Mouse (Mus musculus): ENCODE results near the gene Spata2.
A peak's percentile ranks its signal among the peaks of the same experiment; 100 is the strongest.

The Spata2 gene

GRCm38 (mm10) chr2:167492713-167493636 is at the start of gene Spata2:
TSS of gene Spata2 (minus strand) at chr2:167492887.
- peak; percentile 92 for DNase-seq (ENCODE audit: low spot score)

GRCm38 (mm10) chr2:167542361-167542760 is 49.7 kb upstream of the Spata2 start:
- no peak for DNase-seq (ENCODE audit: low spot score)

GRCm38 (mm10) chr2:167541761-167542160 is 49.1 kb upstream of the Spata2 start:
- DNase-seq (ENCODE audit: low spot score): no peak

- DNase-seq (ENCODE audit: low spot score): no peak
Measured at GRCm38 (mm10) chr2:167541324-167541723, 48.6 kb upstream of the Spata2 start.

GRCm38 (mm10) chr2:167540477-167541110 is 47.9 kb upstream of the Spata2 start:
- no peak for DNase-seq (ENCODE audit: low spot score)

GRCm38 (mm10) chr2:167539536-167540476 is 47.1 kb upstream of the Spata2 start:
- no peak for DNase-seq (ENCODE audit: low spot score)

GRCm38 (mm10) chr2:167538671-167539306 is 46.1 kb upstream of the Spata2 start:
- DNase-seq (ENCODE audit: low spot score): no peak

GRCm38 (mm10) chr2:167537476-167538297 is 45.0 kb upstream of the Spata2 start, which contains the start of gene Snai1:
TSS of gene Snai1 (plus strand) at chr2:167538195.
- DNase-seq (ENCODE audit: low spot score): peak; percentile 92

- DNase-seq (ENCODE audit: low spot score): no peak
Measured at GRCm38 (mm10) chr2:167536320-167536945, 43.7 kb upstream of the Spata2 start.

GRCm38 (mm10) chr2:167533880-167534279 is 41.2 kb upstream of the Spata2 start:
- DNase-seq (ENCODE audit: low spot score): no peak

- no peak for DNase-seq (ENCODE audit: low spot score)
Measured at GRCm38 (mm10) chr2:167532131-167532530, 39.4 kb upstream of the Spata2 start.

- DNase-seq (ENCODE audit: low spot score): no peak
Measured at GRCm38 (mm10) chr2:167530536-167530935, 37.8 kb upstream of the Spata2 start.

GRCm38 (mm10) chr2:167529935-167530513 is 37.3 kb upstream of the Spata2 start:
- no peak for DNase-seq (ENCODE audit: low spot score)

GRCm38 (mm10) chr2:167528278-167528677 is 35.6 kb upstream of the Spata2 start:
- no peak for DNase-seq (ENCODE audit: low spot score)

GRCm38 (mm10) chr2:167519606-167520252 is 27.0 kb upstream of the Spata2 start:
- DNase-seq (ENCODE audit: low spot score): no peak

GRCm38 (mm10) chr2:167515688-167516087 is 23.0 kb upstream of the Spata2 start:
- DNase-seq (ENCODE audit: low spot score): no peak

GRCm38 (mm10) chr2:167514641-167515040 is 22.0 kb upstream of the Spata2 start:
- DNase-seq (ENCODE audit: low spot score): no peak

- no peak for DNase-seq (ENCODE audit: low spot score)
Measured at GRCm38 (mm10) chr2:167512970-167513369, 20.3 kb upstream of the Spata2 start.

- no peak for DNase-seq (ENCODE audit: low spot score)
Measured at GRCm38 (mm10) chr2:167512365-167512764, 19.7 kb upstream of the Spata2 start.
